Mouse (Mus musculus) heart, adult 2 months (tissue): ENCODE measurements around the gene Mta2. TPM values are rescaled to one million over a fixed set of nuclear protein-coding genes. Genes with fewer than 3 reads are reported as not detected.

Experiments
- DNase-seq, 2 experiments: peaks; one replicate each; pipeline ENCODE4 v3.0.0; 2021
- H3K27ac ChIP-seq: fragments of 200-600 bp; 2 replicates; pipeline ENCODE4 v1.8.1; 2022
- H3K27me3 ChIP-seq: fragments of 200-500 bp; 2 replicates; pipeline ENCODE4 v1.6.1; 2012; ENCODE audit warnings: mild to moderate bottlenecking, low read length, inconsistent platforms, mixed read lengths; ENCODE audit not compliant: control insufficient read depth, insufficient read depth
- H3K36me3 ChIP-seq: fragments of 200-500 bp; 2 replicates; pipeline ENCODE4 v1.6.1; 2012; ENCODE audit warnings: low read length, inconsistent platforms; ENCODE audit not compliant: control insufficient read depth, insufficient read depth
- H3K4me1 ChIP-seq: fragments of 200-500 bp; 2 replicates; pipeline ENCODE4 v1.6.1; 2011; ENCODE audit warnings: low read length; ENCODE audit not compliant: control insufficient read depth, insufficient read depth
- H3K4me3 ChIP-seq: fragments of 200-600 bp; 2 replicates; pipeline ENCODE4 v1.8.1; 2022
- H3K79me2 ChIP-seq: fragments of 200-500 bp; replicated peaks from 2 replicates; pipeline ENCODE4 v1.6.1; 2012; ENCODE audit warnings: mild to moderate bottlenecking, inconsistent platforms, low read length, moderate library complexity, mixed read lengths; ENCODE audit not compliant: control insufficient read depth, insufficient read depth
- H3K9ac ChIP-seq: fragments of 200-500 bp; 2 replicates; pipeline ENCODE4 v1.6.1; 2012; ENCODE audit warnings: low read depth, mild to moderate bottlenecking, control low read depth, inconsistent platforms, low read length, mixed read lengths
- CTCF ChIP-seq: fragments of 200-600 bp; IDR thresholded peaks from 2 replicates; pipeline ENCODE4 v1.8.1; 2022; ENCODE audit warnings: antibody characterized with exemption, mild to moderate bottlenecking, moderate library complexity
- EP300 ChIP-seq: fragments of 200-500 bp; IDR thresholded peaks from 2 replicates; pipeline ENCODE4 v1.6.1; 2011; ENCODE audit warnings: low read depth, low read length, control low read depth; ENCODE audit not compliant: insufficient read depth
- POLR2A ChIP-seq: fragments of 200-500 bp; IDR thresholded peaks from 2 replicates; pipeline ENCODE4 v1.6.1; 2011; ENCODE audit warnings: mild to moderate bottlenecking, low read depth, low read length, control low read depth; ENCODE audit not compliant: insufficient read depth
- WGBS: fragments of 180-500 bp; shearing (Covaris S2); methylation state at CpG from one replicate; pipeline ENCODE4 v1.1.7; 2018; 5-methylcytosine and 5-hydroxymethylcytosine counted together
- intact Hi-C: fragments of 180-260 bp; cut with DNase I; formaldehyde crosslinking; loops from one replicate; pipeline ENCODE4 v1.15.1; 2025
- polyA plus RNA-seq: library from polyadenylated mRNA; depleted of rRNA; stranded (reverse); fragments of >200 nt; gene quantifications from 2 replicates; pipeline ENCODE4 v1.2.3, GENCODE M21; 2012
- total RNA-seq, 2 experiments: library from RNA; stranded (reverse); gene quantifications; 2 replicates each; pipeline ENCODE4 v1.2.3; 2021

The Mta2 gene
- total and polyA plus RNA-seq, 3 experiments = 13.1 to 32.1 (median 29.0) TPM

- H3K9ac ChIP-seq = no peak overlapping the region
- peaks cover 2% of the 10 kb centered on the region for H3K4me1 ChIP-seq
- H3K36me3 ChIP-seq = peaks cover 23% of the 10 kb centered on the region
- intact Hi-C loops = no loop called here
- H3K79me2 ChIP-seq = no peaks in the 10 kb centered on the region
- H3K4me3 ChIP-seq = no peak overlapping the region
- H3K27ac ChIP-seq = no peak overlapping the region; the same call in 1 of the 2 replicates
- WGBS = 80% methylated on average over 2 of the region's 2 CpGs
- DNase-seq = no peak
- H3K27me3 ChIP-seq = no peaks in the 10 kb centered on the region
- TF ChIP-seq EP300 = no peak
- TF ChIP-seq CTCF = no peak
- TF ChIP-seq POLR2A = no peak
Measured at GRCm38 (mm10) chr19:8975491-8975890, 33.8 kb downstream of the Mta2 start.

DNA sequence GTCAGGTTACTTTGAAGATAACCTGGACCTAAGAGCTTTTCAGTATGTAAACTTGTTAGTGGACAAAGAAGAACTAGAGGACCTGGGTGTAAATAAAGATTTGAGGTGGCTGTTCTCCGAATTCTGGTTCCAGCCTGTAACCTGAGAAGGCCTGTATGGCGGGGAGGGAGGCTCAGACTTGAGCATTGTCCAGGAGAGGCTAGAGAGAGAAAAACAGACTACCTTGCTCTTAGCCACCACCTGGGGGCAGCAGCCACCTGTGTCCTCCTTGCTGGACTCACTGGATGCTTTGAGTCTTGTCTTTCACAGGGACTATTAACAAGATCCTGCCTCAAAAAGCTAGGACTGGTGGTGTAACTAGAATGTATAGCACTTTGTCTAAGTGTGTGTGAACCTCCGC, 34.9 kb downstream of the Mta2 start:
- peaks cover 22% of the 10 kb centered on the region for H3K36me3 ChIP-seq
- intact Hi-C loops = loop anchor here (1.0 kb wide), 3 partner anchors 79 to 134 kb away; no protein-coding TSS in a partner anchor
- TF ChIP-seq POLR2A (no peak), CTCF (peak; percentile 97), EP300 (peak; percentile 96)
- H3K4me1 ChIP-seq = peaks cover 10% of the 10 kb centered on the region
- H3K27me3 ChIP-seq = no peaks in the 10 kb centered on the region
- H3K79me2 ChIP-seq = no peaks in the 10 kb centered on the region
- no peak overlapping the region for H3K4me3 ChIP-seq
- 36% methylated on average over 3 of the region's 3 CpGs for WGBS
- peak overlapping the region; percentile 54 for H3K27ac ChIP-seq
- no peak overlapping the region for H3K9ac ChIP-seq
- DNase-seq = peak; percentile 68 to 71

- WGBS = 47% methylated on average over 5 of the region's 5 CpGs
- Histone ChIP-seq H3K79me2 (no peaks in the 10 kb centered on the region), H3K36me3 (peaks cover 15% of the 10 kb centered on the region)
Measured at GRCm38 (mm10) chr19:8980771-8981170, 39.1 kb downstream of the Mta2 start.

GRCm38 (mm10) chr19:8981450-8982168, 39.9 kb downstream of the Mta2 start:
- Histone ChIP-seq H3K9ac (no peak overlapping the region), H3K4me1 (peaks cover 30% of the 10 kb centered on the region), H3K27ac (peak overlapping the region; percentile 20; the same call in 1 of the 2 replicates), H3K27me3 (no peaks in the 10 kb centered on the region), H3K36me3 (peaks cover 11% of the 10 kb centered on the region), H3K79me2 (no peaks in the 10 kb centered on the region), H3K4me3 (no peak overlapping the region)
- intact Hi-C loops = no loop called here
- DNase-seq = no peak
- 0 out of 2 replicates have a peak, but pooled peaks have one; percentile 19 for TF ChIP-seq EP300
- no peak for TF ChIP-seq CTCF
- no peak for TF ChIP-seq POLR2A
- 48% methylated on average over 2 of the region's 2 CpGs for WGBS

More at GRCm38 (mm10) chr19:8980771-8981170, 39.1 kb downstream of the Mta2 start:
- intact Hi-C loops = no loop called here
- Histone ChIP-seq H3K9ac (no peak overlapping the region), H3K27me3 (no peaks in the 10 kb centered on the region), H3K4me3 (no peak overlapping the region), H3K4me1 (peaks cover 32% of the 10 kb centered on the region), H3K27ac (no peak overlapping the region; the same call in 1 of the 2 replicates)
- TF ChIP-seq EP300 = no peak
- no peak for TF ChIP-seq POLR2A
- TF ChIP-seq CTCF = no peak
- peak in 1 of 2 experiments; percentile 60 for DNase-seq

DNA sequence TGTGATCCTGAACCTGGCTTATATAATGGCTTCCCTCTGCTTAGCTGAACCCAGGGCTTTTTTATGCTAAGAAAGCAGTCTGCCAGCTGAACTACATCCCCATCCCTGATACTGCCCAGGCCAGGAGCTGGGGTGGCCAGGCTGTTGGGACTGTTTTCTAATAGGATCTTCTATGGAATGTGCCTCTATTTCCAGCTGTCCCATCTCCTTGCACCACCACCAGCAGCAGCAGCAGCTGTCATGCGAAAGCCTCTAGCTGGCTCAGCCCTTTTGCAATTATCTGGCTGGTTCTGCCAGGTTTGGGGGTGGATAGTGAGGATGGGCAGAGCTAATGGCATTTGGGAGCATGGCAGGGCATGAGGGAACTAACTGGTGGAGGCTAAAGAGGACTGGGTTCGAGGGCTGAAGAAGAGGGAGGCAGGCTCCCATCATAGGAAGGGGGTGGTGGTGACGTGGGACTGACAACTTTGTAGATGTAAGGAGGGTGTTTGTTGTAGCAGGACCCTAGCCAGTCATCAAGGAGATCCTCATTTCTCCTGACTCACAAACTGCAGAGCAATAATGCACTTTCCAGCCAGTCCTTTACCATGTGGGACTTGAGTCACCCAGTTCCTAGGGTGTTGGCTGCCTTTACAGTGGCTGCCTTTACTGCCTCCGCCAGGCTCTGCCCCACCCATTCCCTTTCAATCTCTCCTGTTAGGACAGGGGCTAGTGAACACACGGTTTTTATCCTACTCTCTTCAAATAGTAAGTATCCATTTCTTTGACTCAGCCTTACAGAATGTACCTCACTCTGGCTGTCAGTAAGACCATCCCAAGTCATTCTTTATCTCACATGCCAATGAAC, 40.9 kb downstream of the Mta2 start:
- no peak for DNase-seq
- H3K9ac ChIP-seq = no peak overlapping the region
- H3K4me1 ChIP-seq = peaks cover 30% of the 10 kb centered on the region
- no peak overlapping the region for H3K4me3 ChIP-seq
- no peaks in the 10 kb centered on the region for H3K79me2 ChIP-seq
- no peaks in the 10 kb centered on the region for H3K27me3 ChIP-seq
- intact Hi-C loops = no loop called here
- peak overlapping the region; percentile 48 for H3K27ac ChIP-seq
- WGBS = 39% methylated on average over 5 of the region's 5 CpGs
- H3K36me3 ChIP-seq = peaks cover 6% of the 10 kb centered on the region
- TF ChIP-seq EP300 = no peak
- no peak for TF ChIP-seq POLR2A
- TF ChIP-seq CTCF = no peak
